Mouse (Mus musculus) limb, embryonic 15.5 days (tissue): ENCODE measurements at regions not wholly inside any gene's neighbourhood (a gene's known extent, or its start where the extent isn't known, plus 50 kb on each side); places are given as distances from the start of the nearest gene placed in this dataset.

Experiments used
- ATAC-seq: fragments of 200-750 bp; cut with Nextera tagmentation; 2 replicates; pipeline ENCODE4 v1.8.0; 2017; ENCODE audit warnings: low read depth, moderate TSS enrichment; ENCODE audit not compliant: insufficient number of reproducible peaks, low FRiP score, low TSS enrichment
- H3K27ac ChIP-seq: fragments of 300-500 bp; sonication (generic); 2 replicates; pipeline ENCODE4 v1.5.1; 2015; ENCODE audit warnings: moderate library complexity, mild to moderate bottlenecking, inconsistent platforms
- H3K27me3 ChIP-seq: fragments of 300-500 bp; sonication (generic); 2 replicates; pipeline ENCODE4 v1.6.1; 2015; ENCODE audit warnings: inconsistent platforms
- H3K36me3 ChIP-seq: fragments of 300-500 bp; sonication (generic); 2 replicates; pipeline ENCODE4 v1.6.1; 2015; ENCODE audit warnings: inconsistent platforms
- H3K4me1 ChIP-seq: fragments of 300-500 bp; sonication (generic); 2 replicates; pipeline ENCODE4 v1.6.1; 2015; ENCODE audit warnings: inconsistent platforms
- H3K4me2 ChIP-seq: fragments of 300-500 bp; sonication (generic); 2 replicates; pipeline ENCODE4 v1.6.1; 2015; ENCODE audit warnings: mild to moderate bottlenecking, inconsistent platforms
- H3K4me3 ChIP-seq: fragments of 300-500 bp; sonication (generic); 2 replicates; pipeline ENCODE4 v1.5.1; 2015; ENCODE audit warnings: mild to moderate bottlenecking, inconsistent platforms
- H3K9ac ChIP-seq: fragments of 300-500 bp; sonication (generic); 2 replicates; pipeline ENCODE4 v1.6.1; 2015; ENCODE audit warnings: inconsistent platforms
- H3K9me3 ChIP-seq: fragments of 300-500 bp; sonication (generic); 2 replicates; pipeline ENCODE4 v1.6.1; 2016; ENCODE audit warnings: inconsistent platforms
- WGBS: fragments of 180-500 bp; shearing (Covaris S2); methylation state at CpG from one replicate; pipeline ENCODE4 v1.1.7; 2015; 5-methylcytosine and 5-hydroxymethylcytosine counted together

- 43% methylated on average over 14 of the region's 14 CpGs for WGBS
- H3K36me3 ChIP-seq, result no peaks in the 10 kb centered on the region
- peak overlapping the region; percentile 50; the same call in 1 of the 2 replicates for H3K27ac ChIP-seq
- H3K4me2 ChIP-seq, result no peak overlapping the region
- H3K9me3 ChIP-seq, result no peaks in the 10 kb centered on the region
- H3K4me1 ChIP-seq, result peaks cover 11% of the 10 kb centered on the region
- H3K4me3 ChIP-seq, result no peak overlapping the region
- H3K27me3 ChIP-seq, result no peaks in the 10 kb centered on the region
- ATAC-seq, result no peak
- no peak overlapping the region for H3K9ac ChIP-seq
Measured at GRCm38 (mm10) chr12:104560934-104561565, 87.9 kb upstream of the Gsc start.

DNA sequence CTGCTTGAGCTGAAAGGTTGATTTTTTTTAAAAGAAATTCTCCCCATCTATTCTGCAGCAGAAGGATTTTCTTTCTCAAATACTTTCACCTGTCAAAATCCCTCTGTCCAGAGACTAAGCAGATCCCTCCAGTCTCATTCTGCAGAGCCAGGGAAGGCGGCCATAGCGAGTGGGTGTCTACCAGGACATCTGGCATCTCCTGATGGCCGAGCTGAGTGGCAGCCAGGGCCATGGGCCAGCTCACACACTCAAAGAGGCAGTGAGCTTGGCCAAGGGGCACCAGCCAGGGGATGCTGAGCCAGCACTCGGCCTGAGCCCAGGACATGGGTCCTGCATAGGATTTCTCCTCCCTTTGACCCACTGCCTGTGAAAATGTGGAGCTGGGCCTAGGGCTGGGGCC, 84.6 kb upstream of the Gsc start:
- Histone ChIP-seq H3K9me3 (no peaks in the 10 kb centered on the region), H3K4me2 (no peak overlapping the region), H3K4me1 (peaks cover 18% of the 10 kb centered on the region), H3K4me3 (no peak overlapping the region), H3K27ac (no peak overlapping the region), H3K36me3 (no peaks in the 10 kb centered on the region), H3K27me3 (no peaks in the 10 kb centered on the region), H3K9ac (no peak overlapping the region)
- WGBS, result 54% methylated on average over 4 of the region's 4 CpGs
- ATAC-seq, result 0 out of 2 replicates have a peak, but pooled peaks have one; percentile 30

- no peak overlapping the region for H3K4me2 ChIP-seq
- no peaks in the 10 kb centered on the region for H3K9me3 ChIP-seq
- H3K27me3 ChIP-seq, result no peaks in the 10 kb centered on the region
- no peak for ATAC-seq
- H3K27ac ChIP-seq, result no peak overlapping the region; the same call in 1 of the 2 replicates
- 53% methylated on average over 10 of the region's 10 CpGs for WGBS
- no peak overlapping the region for H3K9ac ChIP-seq
- no peaks in the 10 kb centered on the region for H3K36me3 ChIP-seq
- peaks cover 18% of the 10 kb centered on the region for H3K4me1 ChIP-seq
- no peak overlapping the region for H3K4me3 ChIP-seq
Measured at GRCm38 (mm10) chr12:104557307-104557706, 84.2 kb upstream of the Gsc start.

DNA sequence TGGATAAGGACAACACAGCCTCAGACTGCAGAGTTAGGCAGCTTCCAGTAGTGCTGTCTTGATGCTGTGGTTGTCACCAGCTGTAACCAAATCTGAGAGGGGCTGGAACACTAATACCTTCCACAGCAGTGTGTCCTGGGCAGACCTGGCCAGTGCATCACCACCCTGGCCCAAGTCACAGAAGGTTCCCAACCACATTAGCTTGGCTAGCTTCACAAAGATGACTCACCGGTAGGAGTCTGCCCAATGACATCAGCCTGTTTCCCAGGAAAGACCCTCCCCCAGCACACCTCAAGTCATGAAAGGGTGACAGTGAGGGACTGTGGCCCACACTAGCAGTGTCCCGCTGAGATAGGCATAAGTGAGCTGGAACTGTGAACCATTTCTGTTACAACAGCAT, 75.5 kb upstream of the Gsc start:
- Histone ChIP-seq H3K4me3 (no peak overlapping the region), H3K27me3 (no peaks in the 10 kb centered on the region), H3K9ac (no peak overlapping the region), H3K4me2 (no peak overlapping the region), H3K36me3 (no peaks in the 10 kb centered on the region), H3K4me1 (peaks cover 10% of the 10 kb centered on the region), H3K27ac (no peak overlapping the region), H3K9me3 (no peaks in the 10 kb centered on the region)
- WGBS, result 70% methylated on average over 2 of the region's 2 CpGs
- ATAC-seq, result no peak

- Histone ChIP-seq H3K36me3 (no peaks in the 10 kb centered on the region), H3K27ac (no peak overlapping the region), H3K27me3 (no peaks in the 10 kb centered on the region), H3K9me3 (no peaks in the 10 kb centered on the region), H3K4me1 (peaks cover 10% of the 10 kb centered on the region), H3K9ac (no peak overlapping the region), H3K4me3 (no peak overlapping the region), H3K4me2 (no peak overlapping the region)
- 81% methylated on average over 3 of the region's 3 CpGs for WGBS
- no peak for ATAC-seq
Measured at GRCm38 (mm10) chr12:104547561-104547960, 74.4 kb upstream of the Gsc start.

GRCm38 (mm10) chr12:104545993-104546769, 73.1 kb upstream of the Gsc start:
- Histone ChIP-seq H3K27me3 (no peaks in the 10 kb centered on the region), H3K27ac (peak overlapping the region; percentile 11; the same call in 1 of the 2 replicates), H3K36me3 (no peaks in the 10 kb centered on the region), H3K4me3 (no peak overlapping the region), H3K9me3 (no peaks in the 10 kb centered on the region), H3K4me1 (peaks cover 10% of the 10 kb centered on the region), H3K4me2 (no peak overlapping the region), H3K9ac (no peak overlapping the region)
- no peak for ATAC-seq
- 60% methylated on average over 20 of the region's 20 CpGs for WGBS

GRCm38 (mm10) chr12:104539911-104540310, 66.8 kb upstream of the Gsc start:
- Histone ChIP-seq H3K36me3 (no peaks in the 10 kb centered on the region), H3K27me3 (no peaks in the 10 kb centered on the region), H3K9ac (no peak overlapping the region), H3K4me2 (no peak overlapping the region), H3K27ac (no peak overlapping the region), H3K4me3 (no peak overlapping the region), H3K4me1 (peaks cover 7% of the 10 kb centered on the region; the same call in 1 of the 2 replicates), H3K9me3 (no peaks in the 10 kb centered on the region)
- WGBS, result 86% methylated on average over 7 of the region's 7 CpGs
- no peak for ATAC-seq

DNA sequence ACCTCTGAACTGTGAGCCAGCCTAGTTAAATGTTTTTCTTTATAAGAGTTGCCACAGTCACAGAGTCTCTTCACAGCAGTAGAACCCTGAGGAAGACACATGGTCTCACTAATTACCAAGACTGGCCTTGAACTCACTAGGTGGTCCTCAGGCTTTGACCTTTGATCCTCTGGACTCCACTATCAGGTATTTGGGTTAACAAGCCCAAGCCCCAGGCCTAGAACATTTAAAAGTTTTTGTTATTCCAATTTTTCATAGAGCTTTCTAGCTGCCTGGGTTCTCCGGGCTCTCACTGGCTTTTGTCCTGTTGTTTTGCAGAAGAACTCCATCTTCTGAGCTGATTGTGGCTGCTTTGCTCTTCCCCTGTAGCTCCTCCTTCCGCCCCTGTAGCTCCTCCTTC, 65.3 kb upstream of the Gsc start:
- H3K9me3 ChIP-seq, result no peaks in the 10 kb centered on the region
- no peak overlapping the region for H3K9ac ChIP-seq
- H3K27me3 ChIP-seq, result 0 out of 2 replicates have a peak, but pooled peaks cover 3% of the 10 kb centered on the region
- peaks cover 7% of the 10 kb centered on the region; the same call in 1 of the 2 replicates for H3K4me1 ChIP-seq
- no peak for ATAC-seq
- 96% methylated on average over 2 of the region's 2 CpGs for WGBS
- no peak overlapping the region for H3K4me3 ChIP-seq
- no peak overlapping the region for H3K4me2 ChIP-seq
- H3K27ac ChIP-seq, result no peak overlapping the region
- H3K36me3 ChIP-seq, result no peaks in the 10 kb centered on the region

DNA sequence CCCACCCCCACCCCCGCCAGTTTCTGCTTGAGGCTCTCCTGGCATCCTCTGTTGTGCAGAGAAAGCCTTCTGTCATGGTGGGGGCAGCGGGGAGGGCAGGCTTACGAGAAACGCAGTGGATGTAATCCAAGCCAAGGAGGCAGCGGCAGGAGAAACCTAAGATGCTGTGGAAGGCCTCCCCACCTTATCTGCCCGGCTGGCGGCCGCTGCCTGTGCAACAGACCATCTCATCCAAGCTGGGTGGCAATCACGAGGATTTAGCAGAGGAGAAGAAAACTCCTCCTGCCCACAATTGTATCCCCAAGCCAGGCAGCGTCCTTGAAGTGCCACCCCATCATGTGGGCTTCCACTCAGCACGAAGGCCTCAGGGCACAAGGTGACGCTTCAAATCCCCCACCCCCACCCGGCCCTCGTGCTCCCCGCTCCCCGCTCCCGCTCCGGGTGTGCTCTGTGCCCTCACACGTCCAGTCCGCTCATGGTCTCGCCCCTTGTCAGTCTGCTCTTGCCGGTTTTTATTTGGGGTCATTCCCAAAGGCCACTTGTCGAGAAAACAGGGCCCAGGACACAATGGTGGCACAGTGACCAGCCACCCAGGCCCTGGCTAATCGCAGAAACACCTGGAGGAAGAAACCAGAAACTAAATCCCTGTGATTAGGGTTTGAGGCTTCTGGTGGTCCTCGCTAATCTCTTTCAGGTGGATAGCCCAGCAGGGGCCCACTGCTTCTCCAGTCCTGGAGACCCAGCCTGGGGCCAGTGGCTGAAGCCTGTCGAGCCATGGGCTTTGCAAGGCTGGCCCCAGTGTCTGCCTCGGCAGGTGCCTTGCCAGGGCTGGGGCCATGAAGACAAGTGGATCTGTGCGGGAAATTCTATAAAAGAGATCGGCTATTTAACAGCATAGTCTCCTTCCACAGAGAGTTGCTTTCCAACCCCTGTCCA, 58.6 kb upstream of the Gsc start:
- WGBS, result 17% methylated on average over 29 of the region's 29 CpGs
- H3K4me3 ChIP-seq, result no peak overlapping the region
- H3K27ac ChIP-seq, result no peak overlapping the region
- H3K4me1 ChIP-seq, result peaks cover 14% of the 10 kb centered on the region
- H3K9me3 ChIP-seq, result no peaks in the 10 kb centered on the region
- no peaks in the 10 kb centered on the region for H3K36me3 ChIP-seq
- H3K27me3 ChIP-seq, result 0 out of 2 replicates have a peak, but pooled peaks cover 16% of the 10 kb centered on the region
- no peak overlapping the region for H3K4me2 ChIP-seq
- H3K9ac ChIP-seq, result no peak overlapping the region
- no peak for ATAC-seq

DNA sequence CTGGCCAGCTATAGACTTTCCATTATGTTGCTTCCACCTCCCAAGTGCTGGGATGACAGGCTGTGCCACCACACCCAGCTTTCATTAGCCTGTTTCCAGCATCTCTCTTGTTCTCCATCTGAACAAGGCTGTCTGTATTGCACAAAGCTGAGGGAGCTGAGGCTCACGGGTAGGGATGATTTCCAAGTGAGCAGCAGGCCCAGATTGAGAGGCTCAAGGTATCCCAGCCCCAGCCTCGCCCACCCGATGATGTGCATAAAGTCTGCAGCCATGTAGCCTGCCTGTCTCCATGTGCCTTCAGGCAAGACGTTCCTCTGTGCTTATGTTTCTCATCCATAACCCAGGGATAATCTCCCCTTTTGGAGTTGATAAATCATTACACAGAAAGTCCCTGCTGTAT, 57.5 kb upstream of the Gsc start:
- no peaks in the 10 kb centered on the region for H3K36me3 ChIP-seq
- no peak overlapping the region for H3K4me3 ChIP-seq
- no peak overlapping the region for H3K27ac ChIP-seq
- no peaks in the 10 kb centered on the region for H3K9me3 ChIP-seq
- peaks cover 10% of the 10 kb centered on the region for H3K4me1 ChIP-seq
- WGBS, result 68% methylated on average over 4 of the region's 4 CpGs
- no peak overlapping the region for H3K9ac ChIP-seq
- no peak overlapping the region for H3K4me2 ChIP-seq
- H3K27me3 ChIP-seq, result 0 out of 2 replicates have a peak, but pooled peaks cover 16% of the 10 kb centered on the region
- no peak for ATAC-seq
